Mouse (Mus musculus): ENCODE results near the gene Gm37240.
A peak's percentile ranks its signal among the peaks of the same experiment; 100 is the strongest.

The Gm37240 gene

DNA sequence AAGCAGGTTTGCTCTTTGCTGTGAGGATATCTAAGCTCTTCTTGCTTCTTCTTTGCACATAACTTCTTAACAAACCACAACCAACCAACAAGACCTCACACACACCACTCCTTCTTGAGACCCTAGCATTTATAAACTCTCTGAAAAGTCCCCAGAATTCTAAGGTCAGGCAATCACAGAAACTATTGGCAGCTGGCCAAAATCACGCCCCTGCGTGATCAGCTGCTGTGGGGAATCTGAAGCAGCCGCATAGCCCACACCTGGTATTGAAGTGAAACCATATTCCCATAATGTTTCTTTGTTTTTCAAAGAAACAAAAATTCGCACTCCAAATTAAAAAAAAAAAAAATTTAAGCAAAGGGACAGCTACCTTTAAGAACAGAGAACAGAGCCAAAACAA is 141.2 kb downstream of the Gm37240 start:
- peak in 1 of 2 experiments; percentile 13 for DNase-seq

DNA sequence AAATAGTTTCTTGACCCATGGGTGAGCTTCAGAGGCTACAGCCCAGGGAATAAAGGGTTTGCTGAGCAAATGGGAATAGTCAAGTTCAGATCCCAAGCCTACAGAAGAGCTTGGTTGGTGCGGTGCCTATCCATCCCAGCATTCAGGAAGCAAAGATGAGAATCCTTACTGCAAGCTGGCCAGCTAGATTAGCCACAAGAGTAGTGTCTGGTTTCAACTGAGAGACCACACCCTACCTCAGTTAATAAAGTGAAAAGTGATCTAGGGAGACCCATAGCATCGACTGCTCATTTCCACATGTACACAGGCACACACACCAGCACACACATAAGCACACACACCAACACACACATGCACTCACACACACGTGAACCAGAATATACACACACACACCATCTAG is 145.6 kb downstream of the Gm37240 start:
- no peak for DNase-seq

DNA sequence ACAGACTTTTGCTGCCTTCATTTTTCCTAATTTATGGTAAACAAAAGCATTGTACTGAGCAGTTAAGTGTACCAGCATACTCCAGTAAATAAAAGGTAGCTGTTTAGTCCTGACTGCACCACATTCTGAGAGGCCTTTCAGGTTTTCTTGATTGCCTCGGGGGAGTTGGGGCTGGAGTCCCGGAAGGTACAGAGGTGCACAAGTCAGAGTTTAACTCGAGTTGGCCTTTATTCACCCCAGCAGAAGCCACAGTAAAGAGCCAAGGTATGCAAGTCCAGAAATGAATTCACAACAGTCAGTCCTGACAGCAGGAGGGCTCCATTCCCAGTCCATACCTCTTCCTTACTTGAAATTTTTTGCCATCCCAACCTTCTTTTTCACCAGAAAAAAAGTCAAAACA is 148.7 kb downstream of the Gm37240 start:
- peak; percentile 17 to 51 for DNase-seq

DNA sequence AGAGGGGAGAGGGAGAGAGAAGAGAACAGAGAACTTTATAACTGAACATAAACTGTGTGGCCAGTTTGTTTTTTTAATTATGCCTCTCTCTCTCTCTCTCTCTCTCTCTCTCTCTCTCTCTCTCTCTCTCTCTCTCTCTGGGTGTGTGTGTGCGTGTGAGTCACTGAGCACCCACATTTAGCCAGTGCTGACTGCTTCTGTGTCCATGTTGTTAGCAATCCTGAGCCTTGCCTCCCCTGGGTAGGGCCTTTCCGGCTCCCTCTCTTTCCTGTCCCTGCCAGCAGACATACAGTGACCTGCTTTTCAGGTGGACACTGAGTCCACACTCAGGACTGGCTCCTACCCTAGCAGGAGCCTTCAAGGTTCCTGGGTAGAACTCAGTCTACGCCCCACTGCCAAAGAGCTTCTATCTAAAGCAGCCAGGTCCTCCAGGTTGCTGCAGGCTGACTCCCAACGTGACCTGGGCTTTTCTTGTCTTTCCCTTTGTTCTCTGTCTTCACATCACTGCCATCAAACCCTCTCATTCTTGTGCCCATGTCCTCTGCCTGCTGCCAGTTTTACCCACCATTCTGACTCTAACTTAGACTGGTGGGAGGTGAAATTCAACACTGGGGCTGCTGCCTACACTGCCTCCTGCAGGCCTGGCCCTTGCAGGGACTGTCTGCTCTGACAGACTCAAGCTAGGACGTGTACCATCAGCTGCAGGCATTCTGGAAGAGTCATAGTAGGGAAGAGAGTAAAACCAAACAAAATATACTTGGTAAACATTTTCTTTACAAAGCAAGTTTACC is 153.2 kb downstream of the Gm37240 start:
- DNase-seq = no peak

DNA sequence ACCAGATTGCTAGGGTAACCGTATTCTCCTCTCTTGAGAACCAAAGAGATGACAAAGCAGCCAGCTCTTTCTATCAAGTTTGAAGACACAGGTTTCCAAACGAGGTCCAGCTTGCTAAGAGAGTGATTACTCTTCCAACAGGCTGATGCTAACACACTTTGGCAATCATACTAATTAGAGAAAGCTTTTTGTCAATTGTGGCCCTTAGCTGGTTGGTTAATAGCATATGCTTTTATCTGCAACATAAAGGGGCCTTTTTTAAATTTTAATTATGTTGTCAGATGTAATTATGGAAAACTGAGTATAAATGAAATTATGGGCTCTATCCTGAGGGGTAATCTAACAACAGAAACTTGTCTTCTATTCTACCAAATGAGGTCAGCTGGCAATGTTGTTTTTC is 160.1 kb downstream of the Gm37240 start:
- DNase-seq = no peak

DNA sequence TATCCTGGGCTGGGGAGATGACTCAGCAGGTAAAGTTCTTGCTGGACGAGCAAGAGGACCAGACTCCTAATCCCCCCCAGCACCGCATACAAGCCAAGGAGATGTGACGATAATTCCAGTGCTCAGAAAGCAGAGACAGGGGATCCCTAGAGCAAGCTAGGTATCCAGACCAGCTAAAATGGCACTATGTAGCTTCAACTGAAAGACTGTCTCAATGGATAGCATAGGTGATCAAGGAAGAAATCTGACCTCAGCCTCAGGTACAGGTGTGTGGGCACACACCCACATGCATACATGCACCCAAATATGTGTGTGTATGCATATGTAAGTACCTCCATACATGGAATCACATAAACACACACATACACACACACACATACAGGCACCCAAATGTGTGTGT is 161.3 kb downstream of the Gm37240 start:
- DNase-seq = no peak

DNA sequence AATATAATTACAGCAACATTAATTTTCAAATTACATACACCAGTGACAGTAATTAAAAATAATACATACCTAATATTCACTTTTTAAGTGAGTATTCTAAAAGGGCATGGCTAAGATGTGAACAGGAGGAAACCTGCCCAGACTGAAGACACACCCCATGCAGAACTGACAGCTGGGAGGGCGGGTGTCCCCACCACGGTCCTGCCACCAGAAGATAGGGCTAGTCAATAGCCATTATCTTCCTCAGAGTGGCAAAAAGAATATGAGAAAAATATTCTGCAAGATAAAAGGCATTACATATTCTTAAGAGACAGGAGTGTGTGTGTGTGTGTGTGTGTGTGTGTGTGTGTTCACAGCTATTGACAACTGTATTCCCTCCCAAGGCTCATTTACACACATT is 162.2 kb downstream of the Gm37240 start:
- DNase-seq = no peak

DNA sequence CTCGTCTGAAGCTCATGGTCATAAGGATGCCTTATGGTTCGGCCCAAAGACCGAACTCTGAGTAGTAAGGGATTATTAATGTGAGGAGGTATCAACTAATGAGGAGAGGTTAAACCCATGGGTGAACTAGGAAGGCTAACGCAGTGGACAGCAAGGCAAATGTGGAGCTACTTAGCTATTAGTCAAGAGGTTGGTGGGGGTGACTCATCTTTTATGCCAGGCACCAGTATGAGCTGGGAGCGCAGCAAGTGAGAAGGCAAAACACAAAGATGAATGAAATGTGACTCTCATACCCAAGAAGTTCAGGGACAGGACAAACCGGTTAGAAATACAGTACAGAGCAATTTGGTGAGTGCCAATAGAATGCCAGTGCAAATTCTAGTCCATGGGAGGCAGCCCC is 164.7 kb downstream of the Gm37240 start:
- no peak for DNase-seq

DNA sequence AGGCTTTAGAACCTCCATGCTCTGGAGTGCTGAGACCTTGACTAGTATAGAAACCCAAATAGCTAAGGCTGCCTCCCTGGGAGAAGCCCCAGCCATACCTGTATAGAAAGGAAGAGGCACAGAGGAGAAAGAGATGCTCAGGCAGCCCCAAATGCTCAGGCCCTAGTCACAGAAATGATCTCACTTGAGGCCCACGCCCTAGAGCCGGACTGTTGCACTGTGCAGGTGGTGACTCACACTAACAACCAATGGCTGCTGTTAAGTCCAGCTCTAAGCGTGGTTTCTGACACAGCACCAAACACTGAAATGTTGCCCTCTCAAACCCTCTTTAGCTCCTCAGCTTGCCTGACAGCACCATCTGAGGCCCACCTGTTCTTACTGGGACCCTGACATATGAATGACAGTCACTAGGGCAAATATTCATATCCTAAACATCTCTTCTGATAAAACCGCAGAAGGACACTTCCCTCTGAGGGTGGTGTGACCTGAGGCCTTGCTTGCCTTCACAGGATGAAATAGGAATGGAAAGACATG is 171.5 kb downstream of the Gm37240 start:
- DNase-seq = no peak

DNA sequence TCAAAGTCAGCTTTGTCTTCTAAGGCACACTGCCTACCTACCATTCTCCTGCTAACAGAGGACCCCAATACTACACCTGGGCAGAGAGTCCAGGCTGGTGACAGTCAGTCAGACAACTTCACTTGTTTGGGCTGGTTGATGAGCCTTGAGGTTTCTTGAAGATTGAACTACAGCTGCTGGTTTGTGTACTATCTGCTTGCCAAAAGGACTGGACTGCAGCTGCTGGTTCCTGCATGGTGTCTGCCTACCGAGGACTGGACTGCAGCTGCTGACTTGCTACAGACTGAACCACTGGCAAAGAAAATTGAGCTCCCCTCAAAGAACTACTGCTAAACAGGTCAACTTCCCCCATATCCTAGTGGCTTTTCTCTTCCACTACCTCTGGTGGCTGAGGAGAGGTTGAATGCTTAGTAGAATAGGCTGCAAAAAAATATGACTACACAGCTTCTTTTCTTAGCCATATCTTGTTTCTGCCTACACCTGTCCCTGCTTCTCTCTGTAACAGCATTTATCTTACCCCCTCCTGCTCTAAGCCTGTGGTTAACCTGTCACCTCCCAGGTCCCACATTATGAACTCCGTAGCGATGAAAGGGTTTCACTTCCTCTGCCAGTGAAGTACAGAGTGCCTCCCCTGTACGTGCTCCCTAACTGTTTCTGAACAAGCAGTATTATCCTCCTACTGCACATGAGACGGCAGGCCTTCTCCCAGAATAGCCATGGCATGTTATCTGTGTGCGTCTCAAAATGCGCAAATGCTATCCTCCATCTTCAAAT is 173.2 kb downstream of the Gm37240 start:
- no peak for DNase-seq

DNA sequence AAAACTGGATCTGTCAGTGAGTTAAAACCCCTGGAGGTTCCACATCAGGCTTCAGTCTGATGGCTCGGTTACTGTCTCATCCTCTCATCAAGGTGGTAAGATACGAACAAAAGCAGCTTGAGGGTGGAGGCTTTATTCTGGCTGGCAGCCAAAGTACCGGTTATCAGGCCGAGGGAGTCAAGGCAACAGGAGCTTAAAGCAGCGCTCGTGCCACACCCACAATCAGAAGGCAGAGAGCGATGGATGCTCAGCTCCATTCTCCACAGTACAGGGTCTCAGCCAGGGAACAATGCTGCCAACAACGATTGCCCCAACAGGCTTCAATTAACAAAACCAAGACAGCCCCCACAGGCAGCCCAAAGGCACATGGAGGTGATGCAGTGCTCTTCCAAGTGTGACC is 176.6 kb downstream of the Gm37240 start:
- no peak for DNase-seq

DNA sequence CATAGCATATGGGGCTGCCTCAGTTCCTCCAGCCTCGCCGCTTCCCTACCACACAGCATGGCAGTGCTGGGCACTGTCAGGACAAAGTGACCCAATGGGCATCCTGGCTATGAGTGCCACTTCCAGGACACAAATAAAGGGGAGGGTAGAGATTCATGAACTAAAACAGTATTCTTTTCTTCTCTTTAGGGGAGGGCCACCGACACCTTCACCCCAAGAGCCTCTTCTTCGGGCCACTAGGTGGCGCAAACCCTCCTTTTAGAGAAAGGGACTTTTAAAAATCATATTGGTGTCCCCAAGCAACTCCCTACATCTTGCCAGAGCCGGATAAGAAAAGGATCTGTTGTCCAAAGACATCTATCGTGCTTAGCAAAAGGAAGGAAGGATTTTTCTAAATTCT is 179.9 kb downstream of the Gm37240 start:
- DNase-seq = peak; percentile 51 to 72

DNA sequence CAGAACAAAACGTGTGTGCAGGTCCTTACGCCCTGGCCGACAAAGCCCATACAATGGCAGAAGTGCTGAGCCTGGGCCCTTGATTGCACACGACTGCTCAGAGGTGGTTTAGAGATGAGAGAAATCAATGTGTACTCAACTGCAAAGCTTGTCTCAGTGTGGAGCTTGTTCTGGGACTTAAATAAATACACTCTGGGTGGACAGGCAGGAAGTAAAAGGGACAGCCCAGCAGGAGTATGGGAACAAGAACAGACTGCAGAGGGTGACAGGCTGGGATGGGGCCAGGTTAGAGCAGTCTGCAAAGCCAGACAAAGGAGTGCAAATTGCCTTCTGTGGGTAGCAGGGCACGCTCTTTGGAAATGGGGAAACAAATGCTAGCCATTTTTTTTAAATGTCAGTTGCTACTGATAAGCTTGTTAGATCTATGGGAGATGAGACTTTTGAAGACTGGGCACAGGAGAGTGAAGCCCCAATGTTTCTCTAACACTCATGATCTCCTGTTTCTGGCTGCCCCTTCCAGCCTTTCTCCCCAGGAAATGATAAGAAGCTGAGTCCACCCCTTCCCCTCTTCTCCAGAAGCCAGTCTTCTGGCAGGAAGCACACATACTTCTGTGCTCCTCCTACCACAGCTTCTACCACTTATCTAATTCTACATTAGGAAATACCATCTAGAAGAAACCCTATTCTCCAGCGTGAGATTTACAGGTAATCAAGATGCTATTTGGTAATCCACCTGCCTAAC is 184.0 kb downstream of the Gm37240 start:
- no peak for DNase-seq

DNA sequence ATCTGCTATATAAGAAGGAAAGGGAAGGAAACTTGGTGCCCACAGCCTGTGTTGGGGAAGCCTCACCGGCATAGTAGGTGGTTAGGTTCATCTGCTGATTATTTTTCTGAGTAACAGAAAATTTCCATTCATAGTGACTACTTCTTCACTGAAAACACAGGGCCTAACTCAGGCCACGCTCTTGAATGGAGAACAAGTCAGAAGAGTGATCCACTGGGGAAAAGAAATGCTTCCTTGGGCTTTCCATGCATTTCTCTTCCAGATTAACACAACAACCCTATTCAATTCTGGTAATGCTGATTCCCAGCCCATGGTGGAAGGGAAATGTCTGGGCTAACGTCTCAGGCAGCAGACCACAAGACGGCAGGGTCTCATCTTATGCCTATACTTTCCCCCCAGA is 188.8 kb downstream of the Gm37240 start:
- no peak for DNase-seq

DNA sequence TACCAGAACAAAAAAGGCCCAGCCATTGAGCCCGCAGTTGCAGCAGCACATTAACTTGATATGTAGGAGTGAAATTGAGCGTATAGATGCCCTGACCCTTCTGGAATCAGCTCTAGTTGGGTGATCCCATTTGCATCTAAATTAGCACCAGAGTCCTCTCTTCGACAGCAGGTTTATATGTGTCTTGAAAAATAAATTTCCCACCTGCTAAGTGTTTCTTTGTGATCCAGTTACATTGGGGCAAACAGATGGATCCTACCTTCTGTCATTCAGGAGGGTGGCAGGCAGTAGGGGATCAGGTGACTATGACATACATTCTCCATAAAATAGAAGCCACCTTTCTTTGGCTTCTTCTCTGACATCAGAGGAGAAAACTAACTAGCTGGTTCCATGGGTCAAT is 192.3 kb downstream of the Gm37240 start:
- DNase-seq = no peak

DNA sequence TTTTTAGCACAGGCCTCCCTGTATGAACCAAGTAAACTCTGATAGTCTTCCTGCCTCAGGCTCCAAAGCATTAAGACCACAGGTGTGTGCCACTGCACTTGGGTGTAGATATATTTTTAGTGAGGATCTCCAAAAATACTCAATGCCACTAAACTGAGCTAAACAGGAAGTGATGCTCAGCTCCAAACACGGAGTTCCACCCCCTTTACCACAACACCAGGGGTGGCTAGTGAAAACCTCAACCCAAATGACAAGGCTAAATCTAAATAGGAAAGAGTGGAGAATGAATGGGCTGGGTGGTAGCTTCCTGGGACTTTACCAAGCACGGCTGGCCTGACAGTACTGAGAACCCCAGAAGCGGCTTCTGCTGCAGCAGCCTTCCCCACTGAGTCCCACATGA is 194.3 kb downstream of the Gm37240 start:
- no peak for DNase-seq

DNA sequence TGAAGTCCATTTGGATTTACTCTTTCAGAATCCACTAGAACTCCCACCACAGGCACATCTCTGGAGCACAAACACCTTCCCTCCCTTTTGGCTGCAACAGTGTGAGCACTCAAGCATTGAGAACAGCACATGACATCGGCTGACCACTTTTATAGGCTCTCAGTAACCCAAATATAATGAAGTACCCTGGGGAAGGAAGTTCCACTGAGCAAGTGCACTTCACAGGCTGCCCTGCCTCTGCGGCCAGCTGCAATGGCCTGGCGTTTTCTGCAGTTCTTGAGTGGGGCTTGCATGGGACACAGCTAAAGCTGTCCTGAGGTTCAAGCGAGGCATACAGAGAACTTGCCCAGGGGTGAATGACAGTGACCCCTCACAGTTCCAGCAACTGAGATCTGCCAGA is 196.2 kb downstream of the Gm37240 start:
- DNase-seq = peak in 1 of 2 experiments; percentile 4

DNA sequence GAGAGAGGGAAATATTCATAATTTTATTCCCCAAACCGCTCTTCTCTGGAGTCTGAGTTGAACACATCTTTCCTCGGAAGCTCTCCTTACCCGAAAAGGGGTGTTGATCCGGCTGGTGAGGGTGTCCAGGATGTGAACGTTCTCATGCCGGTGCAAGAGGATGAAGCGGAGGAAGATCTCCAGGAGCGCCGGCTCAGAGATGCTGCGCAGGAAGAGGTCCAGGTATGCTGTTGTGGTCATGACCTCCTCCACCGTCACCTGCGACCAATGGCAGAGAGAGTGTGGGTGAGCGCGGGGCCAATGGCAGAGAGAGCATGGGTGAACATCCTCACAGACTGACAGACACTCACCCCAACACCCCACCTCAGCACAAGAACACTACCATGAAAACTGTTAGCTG is 199.0 kb downstream of the Gm37240 start:
- DNase-seq = no peak

DNA sequence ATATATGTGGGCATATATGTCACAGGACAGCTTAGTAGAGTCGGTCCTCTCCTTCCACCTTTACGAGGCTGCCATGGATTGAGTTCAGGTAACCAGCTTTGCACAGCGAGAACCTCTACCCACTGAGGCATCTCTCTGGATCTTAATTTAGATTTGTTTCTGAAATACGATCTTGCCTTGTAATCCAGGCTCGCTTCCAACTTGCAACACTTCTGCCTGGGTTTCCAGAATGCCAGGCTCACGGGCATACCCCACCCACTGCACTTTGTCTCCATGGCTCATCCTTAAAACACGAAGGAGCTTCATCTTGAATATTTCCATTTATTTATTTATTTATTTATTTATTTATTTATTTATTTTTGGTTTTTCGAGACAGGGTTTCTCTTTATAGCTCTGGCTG is 202.0 kb downstream of the Gm37240 start:
- DNase-seq = no peak

DNA sequence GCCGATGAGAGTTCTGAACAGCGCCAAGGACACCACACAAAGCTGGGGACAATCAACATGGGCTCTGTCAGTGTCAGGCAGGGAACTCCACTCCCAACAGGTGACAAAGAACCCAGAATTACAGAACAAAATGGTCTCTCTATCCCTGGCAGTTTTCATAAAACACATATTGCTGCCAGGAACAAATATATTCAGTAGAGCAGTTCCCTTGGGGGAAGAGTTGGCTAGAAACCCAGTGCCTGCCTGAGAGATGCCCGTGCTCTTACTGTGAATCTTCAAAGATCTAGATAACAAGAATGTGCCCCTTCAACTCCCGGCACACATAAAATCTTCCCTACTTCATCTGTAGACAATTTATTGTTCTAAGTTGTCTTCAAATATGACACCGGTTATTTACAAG is 203.7 kb downstream of the Gm37240 start:
- DNase-seq = no peak

DNA sequence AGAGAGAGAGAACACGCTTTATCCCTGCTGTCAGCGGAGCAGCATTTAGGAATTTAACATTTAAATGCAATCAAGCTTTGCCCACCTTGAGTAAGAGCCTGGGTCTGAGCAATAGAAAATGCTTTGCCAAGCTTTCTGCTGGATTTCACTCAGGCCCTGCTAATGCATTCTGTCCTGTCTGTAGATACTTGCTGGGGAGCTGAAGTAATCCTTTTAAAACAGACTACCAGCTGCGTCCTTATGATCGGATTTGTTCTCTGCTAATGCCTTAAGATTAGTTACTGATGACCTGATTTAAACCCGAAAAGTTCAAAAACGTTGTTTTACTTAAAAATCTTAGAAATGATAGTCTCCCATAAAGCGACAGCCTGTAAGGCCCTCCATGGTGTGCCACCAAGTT is 206.2 kb downstream of the Gm37240 start:
- no peak for DNase-seq

DNA sequence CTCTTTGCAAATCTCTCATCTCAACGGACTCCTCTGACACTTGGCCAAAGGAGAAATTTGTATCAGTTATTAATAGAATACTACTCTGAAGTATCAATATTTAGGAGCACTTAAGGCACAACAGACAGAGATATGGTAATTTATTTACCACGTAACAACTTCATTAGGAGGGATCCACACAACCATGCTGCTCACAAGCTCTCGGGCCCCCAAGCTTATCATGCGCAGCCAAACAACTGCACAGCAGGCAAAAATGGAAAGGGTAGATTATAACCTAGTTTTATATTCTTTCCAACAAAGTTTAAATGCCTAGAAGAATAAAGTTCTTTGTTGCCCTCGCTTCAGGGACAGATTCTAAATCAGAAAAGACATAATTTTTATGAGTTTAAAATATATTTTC is 207.4 kb downstream of the Gm37240 start:
- no peak for DNase-seq

DNA sequence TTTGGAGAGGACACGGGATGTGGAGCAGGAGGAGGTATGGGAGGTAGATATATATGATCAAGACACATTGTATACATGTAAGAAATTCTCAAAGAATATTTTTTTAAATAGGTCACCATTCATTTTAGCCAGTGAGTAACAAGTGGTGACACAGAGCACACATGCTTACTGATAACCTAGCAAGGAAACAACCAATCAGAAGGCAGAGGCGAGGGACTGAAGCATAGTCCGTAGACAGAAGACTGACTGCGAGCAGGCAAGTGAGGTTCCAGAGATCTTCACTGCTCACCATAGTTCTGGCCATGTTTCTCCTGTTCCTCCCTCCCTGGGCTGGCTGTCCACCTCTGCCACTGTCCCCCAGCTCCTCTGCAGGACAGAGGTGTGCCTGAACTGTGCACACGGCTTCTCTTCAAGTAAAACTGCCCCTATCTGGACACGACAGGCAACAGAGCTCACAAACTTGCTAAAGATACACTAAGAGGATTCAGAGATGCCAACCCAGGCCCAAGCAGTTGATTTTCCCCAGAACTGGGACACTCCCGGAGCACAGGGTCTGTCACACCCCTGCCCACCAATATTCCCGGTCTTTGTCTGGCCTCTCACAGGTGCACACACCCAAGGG is 207.9 kb downstream of the Gm37240 start:
- no peak for DNase-seq
